Mouse (Mus musculus) intestine, postnatal 0 days (tissue): ENCODE measurements at regions not wholly inside any gene's neighbourhood (a gene's known extent, or its start where the extent isn't known, plus 50 kb on each side); places are given as distances from the start of the nearest gene placed in this dataset.

Experiments
- ATAC-seq: fragments of 200-750 bp; cut with Nextera tagmentation; 2 replicates; pipeline ENCODE4 v1.8.0; 2017; ENCODE audit warnings: mild to moderate bottlenecking, moderate TSS enrichment, moderate library complexity
- H3K27ac ChIP-seq: fragments of 300-500 bp; sonication (generic); 2 replicates; pipeline ENCODE4 v1.5.1; 2014; ENCODE audit warnings: mild to moderate bottlenecking, low read depth, low read length, moderate library complexity
- H3K27me3 ChIP-seq: fragments of 300-500 bp; sonication (generic); replicated peaks from 2 replicates; pipeline ENCODE4 v1.6.1; 2014; ENCODE audit warnings: low read length, mixed read lengths; ENCODE audit not compliant: control insufficient read depth, insufficient read depth
- H3K36me3 ChIP-seq: fragments of 300-500 bp; sonication (generic); 2 replicates; pipeline ENCODE4 v1.6.1; 2014; ENCODE audit warnings: mild to moderate bottlenecking, moderate library complexity; ENCODE audit not compliant: control insufficient read depth, insufficient read depth
- H3K4me1 ChIP-seq: fragments of 300-500 bp; sonication (generic); replicated peaks from 2 replicates; pipeline ENCODE4 v1.6.1; 2014; ENCODE audit warnings: antibody characterized with exemption, low read length, mixed read lengths; ENCODE audit not compliant: control insufficient read depth, insufficient read depth
- H3K4me2 ChIP-seq: fragments of 300-500 bp; sonication (generic); replicated peaks from 2 replicates; pipeline ENCODE4 v1.6.1; 2014; ENCODE audit warnings: low read depth, mild to moderate bottlenecking, moderate library complexity
- H3K4me3 ChIP-seq: fragments of 300-500 bp; sonication (generic); 2 replicates; pipeline ENCODE4 v1.5.1; 2014; ENCODE audit warnings: low read depth, low read length
- H3K9ac ChIP-seq: fragments of 300-500 bp; sonication (generic); 2 replicates; pipeline ENCODE4 v1.6.1; 2014; ENCODE audit warnings: mild to moderate bottlenecking, low read depth, low read length
- H3K9me3 ChIP-seq: fragments of 300-500 bp; sonication (generic); 2 replicates; pipeline ENCODE4 v1.6.1; 2016; ENCODE audit warnings: mixed run types; ENCODE audit not compliant: control insufficient read depth
- CTCF ChIP-seq: sonication (generic); IDR thresholded peaks from 2 replicates; pipeline ENCODE4 v1.5.1; 2016; ENCODE audit warnings: low read depth, mild to moderate bottlenecking, control low read depth, antibody characterized with exemption, moderate library complexity
- WGBS: fragments of 180-500 bp; shearing (Covaris S2); extraction: QIAGEN DNeasy Blood & Tissue Kit; methylation state at CpG from one replicate; pipeline ENCODE4 v1.1.7; 2014; 5-methylcytosine and 5-hydroxymethylcytosine counted together

- Histone ChIP-seq H3K4me1 (no peaks in the 10 kb centered on the region), H3K27me3 (no peaks in the 10 kb centered on the region), H3K4me2 (no peak overlapping the region), H3K27ac (no peak overlapping the region), H3K9ac (no peak overlapping the region), H3K36me3 (no peaks in the 10 kb centered on the region), H3K9me3 (no peaks in the 10 kb centered on the region), H3K4me3 (no peak overlapping the region)
- no peak for ATAC-seq
- WGBS: 39% methylated on average over 10 of the region's 10 CpGs
- no peak for TF ChIP-seq CTCF
Observed at GRCm38 (mm10) chr12:106528521-106528920, 518.5 kb downstream of the Vrk1 start.

DNA sequence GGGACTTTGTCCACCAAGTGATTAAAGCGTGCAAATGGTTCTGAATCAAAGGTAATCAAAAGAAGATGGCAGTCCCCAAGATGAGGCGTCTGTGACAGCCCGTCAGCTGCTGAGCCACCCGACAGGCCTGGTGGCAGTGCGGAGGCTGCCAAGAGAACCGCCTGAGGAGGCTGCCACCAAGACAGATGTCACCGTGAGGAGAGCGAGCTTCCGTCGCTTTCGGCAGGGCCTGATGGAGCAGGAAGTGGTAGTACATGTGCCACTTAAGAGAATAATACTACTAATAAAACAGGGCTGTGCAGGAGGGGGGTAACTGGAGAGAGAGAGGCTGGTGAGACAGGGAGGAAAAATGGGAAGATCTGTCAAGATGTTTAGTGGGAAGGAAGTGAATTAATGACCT lies 519.1 kb downstream of the Vrk1 start:
- Histone ChIP-seq H3K27me3 (no peaks in the 10 kb centered on the region), H3K9me3 (no peaks in the 10 kb centered on the region), H3K27ac (no peak overlapping the region), H3K4me1 (no peaks in the 10 kb centered on the region), H3K4me2 (no peak overlapping the region), H3K36me3 (no peaks in the 10 kb centered on the region), H3K9ac (no peak overlapping the region), H3K4me3 (no peak overlapping the region)
- no peak for ATAC-seq
- WGBS: 55% methylated on average over 11 of the region's 11 CpGs
- no peak for TF ChIP-seq CTCF

- no peaks in the 10 kb centered on the region for H3K27me3 ChIP-seq
- WGBS: 51% methylated on average over 2 of the region's 2 CpGs
- no peak for ATAC-seq
Observed at GRCm38 (mm10) chr12:106535086-106535485, 525.1 kb downstream of the Vrk1 start.

GRCm38 (mm10) chr12:106535628-106536288 lies 525.7 kb downstream of the Vrk1 start:
- no peak overlapping the region for H3K4me3 ChIP-seq
- H3K27me3 ChIP-seq: no peaks in the 10 kb centered on the region
- H3K36me3 ChIP-seq: no peaks in the 10 kb centered on the region
- ATAC-seq: no peak
- H3K4me2 ChIP-seq: no peak overlapping the region
- WGBS: 31% methylated on average over 8 of the region's 8 CpGs
- TF ChIP-seq CTCF: no peak
- no peak overlapping the region for H3K9ac ChIP-seq
- no peak overlapping the region for H3K27ac ChIP-seq
- H3K9me3 ChIP-seq: no peaks in the 10 kb centered on the region
- H3K4me1 ChIP-seq: no peaks in the 10 kb centered on the region

More at GRCm38 (mm10) chr12:106535086-106535485, 525.1 kb downstream of the Vrk1 start:
- Histone ChIP-seq H3K4me1 (no peaks in the 10 kb centered on the region), H3K27ac (no peak overlapping the region), H3K9ac (no peak overlapping the region), H3K4me2 (no peak overlapping the region), H3K36me3 (no peaks in the 10 kb centered on the region), H3K4me3 (no peak overlapping the region), H3K9me3 (no peaks in the 10 kb centered on the region)
- no peak for TF ChIP-seq CTCF

GRCm38 (mm10) chr12:106536289-106536636 lies 526.2 kb downstream of the Vrk1 start:
- H3K9me3 ChIP-seq: no peaks in the 10 kb centered on the region
- no peaks in the 10 kb centered on the region for H3K36me3 ChIP-seq
- no peak for TF ChIP-seq CTCF
- no peak overlapping the region for H3K4me3 ChIP-seq
- H3K4me2 ChIP-seq: no peak overlapping the region
- 9% methylated on average over 7 of the region's 7 CpGs for WGBS
- no peak overlapping the region for H3K27ac ChIP-seq
- H3K9ac ChIP-seq: no peak overlapping the region
- no peak for ATAC-seq
- no peaks in the 10 kb centered on the region for H3K27me3 ChIP-seq
- no peaks in the 10 kb centered on the region for H3K4me1 ChIP-seq

GRCm38 (mm10) chr12:106540003-106540402 lies 530.0 kb downstream of the Vrk1 start:
- H3K9me3 ChIP-seq: no peaks in the 10 kb centered on the region
- TF ChIP-seq CTCF: no peak
- 56% methylated on average over 6 of the region's 6 CpGs for WGBS
- no peak overlapping the region for H3K4me2 ChIP-seq
- no peak overlapping the region for H3K27ac ChIP-seq
- ATAC-seq: no peak
- no peaks in the 10 kb centered on the region for H3K27me3 ChIP-seq
- H3K4me1 ChIP-seq: no peaks in the 10 kb centered on the region
- no peak overlapping the region for H3K4me3 ChIP-seq
- H3K36me3 ChIP-seq: no peaks in the 10 kb centered on the region
- H3K9ac ChIP-seq: no peak overlapping the region

DNA sequence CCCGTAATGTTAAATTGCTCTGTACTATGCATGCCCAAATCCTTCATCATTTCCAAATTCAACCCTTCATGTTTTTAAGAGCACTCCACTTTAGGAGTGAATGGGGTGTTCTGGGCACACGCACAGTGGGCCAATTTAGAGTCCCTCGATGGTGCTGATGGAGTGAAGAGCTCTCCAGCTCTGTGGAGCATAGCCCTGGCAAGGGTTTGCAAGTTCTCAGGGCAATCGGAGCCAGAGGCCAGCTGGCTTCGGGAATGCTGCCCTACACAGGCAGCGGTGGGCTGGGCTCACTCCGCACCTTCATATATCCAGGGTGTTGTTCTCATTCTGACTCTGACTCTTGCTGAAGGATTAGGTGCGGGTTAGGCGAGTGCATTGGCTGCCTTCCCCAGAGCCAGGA lies 549.5 kb downstream of the Vrk1 start:
- H3K4me2 ChIP-seq: no peak overlapping the region
- no peak overlapping the region for H3K27ac ChIP-seq
- no peaks in the 10 kb centered on the region for H3K36me3 ChIP-seq
- H3K4me1 ChIP-seq: no peaks in the 10 kb centered on the region
- no peaks in the 10 kb centered on the region for H3K27me3 ChIP-seq
- no peak for ATAC-seq
- no peak overlapping the region for H3K4me3 ChIP-seq
- TF ChIP-seq CTCF: no peak
- no peak overlapping the region for H3K9ac ChIP-seq
- WGBS: 80% methylated on average over 9 of the region's 9 CpGs
- no peaks in the 10 kb centered on the region for H3K9me3 ChIP-seq
